Mouse (Mus musculus) MEL (cell line): ENCODE measurements around the gene Tead2. TPM values are rescaled to one million over a fixed set of nuclear protein-coding genes. Genes with fewer than 3 reads are reported as not detected.

Experiments
- DNase-seq: peaks from one replicate; pipeline ENCODE4 v3.0.0; 2011; ENCODE audit warnings: low read depth, low spot score
- H3K27ac ChIP-seq: 2 replicates; pipeline ENCODE4 v1.5.1; 2012; ENCODE audit warnings: low read depth, mild to moderate bottlenecking, control low read depth, low read length, moderate library complexity; ENCODE audit not compliant: control insufficient read depth
- H3K27me3 ChIP-seq, 2 experiments: fragments of 150-350 bp in 1 of 2; sonication (generic) in 1 of 2; 2 replicates each; pipeline ENCODE4 v1.6.1; 2012; ENCODE audit warnings: low read length in 2 of 2, mild to moderate bottlenecking in 2 of 2, improper control_type of control experiment in 1 of 2, moderate library complexity in 1 of 2; ENCODE audit not compliant: insufficient read depth in 2 of 2, control insufficient read depth in 1 of 2
- H3K36me3 ChIP-seq, 2 experiments: 2 replicates each; pipeline ENCODE4 v1.6.1; 2012 to 2014; ENCODE audit warnings: low read length in 2 of 2, improper control_type of control experiment in 1 of 2, inconsistent platforms in 1 of 2, mild to moderate bottlenecking in 1 of 2; ENCODE audit not compliant: insufficient read depth in 2 of 2, control insufficient read depth in 1 of 2
- H3K4me1 ChIP-seq, 2 experiments: fragments of 150-350 bp in 1 of 2; sonication (generic) in 1 of 2; 2 replicates each; pipeline ENCODE4 v1.6.1; 2012; ENCODE audit warnings: low read length in 2 of 2, improper control_type of control experiment in 1 of 2, mild to moderate bottlenecking in 1 of 2; ENCODE audit not compliant: insufficient read depth in 2 of 2, control insufficient read depth in 1 of 2
- H3K4me3 ChIP-seq, 2 experiments: fragments of 150-350 bp in 1 of 2; sonication (generic) in 1 of 2; 2 replicates each; pipeline ENCODE4 v1.5.1; 2012; ENCODE audit warnings: low read depth in 2 of 2, low read length in 2 of 2, mild to moderate bottlenecking in 2 of 2, moderate library complexity in 2 of 2, control low read depth in 1 of 2, improper control_type of control experiment in 1 of 2; ENCODE audit not compliant: control insufficient read depth in 1 of 2, insufficient read depth in 1 of 2
- H3K79me2 ChIP-seq: 2 replicates; pipeline ENCODE4 v1.6.1; 2012; ENCODE audit warnings: mild to moderate bottlenecking, low read length, moderate library complexity; ENCODE audit not compliant: control insufficient read depth, poor library complexity, insufficient read depth
- H3K9ac ChIP-seq: 2 replicates; pipeline ENCODE4 v1.6.1; 2012; ENCODE audit warnings: low read depth, mild to moderate bottlenecking, control low read depth, low read length, moderate library complexity; ENCODE audit not compliant: control insufficient read depth, poor library complexity, severe bottlenecking
- H3K9me3 ChIP-seq: fragments of 150-350 bp; sonication (generic); replicated peaks from 2 replicates; pipeline ENCODE4 v1.6.1; 2012; ENCODE audit warnings: mild to moderate bottlenecking, low read length, improper control_type of control experiment, moderate library complexity; ENCODE audit not compliant: insufficient read depth
- BHLHE40 ChIP-seq: IDR thresholded peaks from 2 replicates; pipeline ENCODE4 v1.6.1; 2012; ENCODE audit warnings: low read depth, mild to moderate bottlenecking, inconsistent platforms, low read length, improper control_type of control experiment, borderline replicate concordance
- CTCF ChIP-seq, 3 experiments: IDR thresholded peaks in 2 of 3; conservative IDR thresholded peaks in 1 of 3; 2 replicates each; pipeline ENCODE4 v1.5.1; 2011 to 2012; ENCODE audit warnings: low read length in 3 of 3, low read depth in 2 of 3, mild to moderate bottlenecking in 2 of 3, improper control_type of control experiment in 1 of 3, inconsistent platforms in 1 of 3, mixed read lengths in 1 of 3, moderate library complexity in 1 of 3; ENCODE audit not compliant: control insufficient read depth in 1 of 3, insufficient read depth in 1 of 3, poor library complexity in 1 of 3, severe bottlenecking in 1 of 3
- E2F4 ChIP-seq: IDR thresholded peaks from 2 replicates; pipeline ENCODE4 v1.6.1; 2011; ENCODE audit warnings: low read depth, low read length, improper control_type of control experiment, borderline replicate concordance
- ELF1 ChIP-seq: IDR thresholded peaks from 2 replicates; pipeline ENCODE4 v1.6.1; 2014; ENCODE audit warnings: low read depth, mild to moderate bottlenecking, inconsistent platforms, low read length, improper control_type of control experiment, moderate library complexity
- EP300 ChIP-seq, 2 experiments: IDR thresholded peaks; 2 replicates each; pipeline ENCODE4 v1.6.1; 2011; ENCODE audit warnings: improper control_type of control experiment in 2 of 2, low read length in 2 of 2, low read depth in 1 of 2, mild to moderate bottlenecking in 1 of 2
- GABPA ChIP-seq: IDR thresholded peaks from 2 replicates; pipeline ENCODE4 v1.6.1; 2012; ENCODE audit warnings: low read depth, mild to moderate bottlenecking, inconsistent platforms, low read length, improper control_type of control experiment, moderate library complexity
- GATA1 ChIP-seq: IDR thresholded peaks from 2 replicates; pipeline ENCODE4 v1.6.1; 2011; ENCODE audit warnings: low read depth, low read length, improper control_type of control experiment
- HCFC1 ChIP-seq: IDR thresholded peaks from 2 replicates; pipeline ENCODE4 v1.6.1; 2012; ENCODE audit warnings: low read depth, mild to moderate bottlenecking, inconsistent platforms, low read length, improper control_type of control experiment, moderate library complexity
- MAX ChIP-seq: IDR thresholded peaks from 2 replicates; pipeline ENCODE4 v1.6.1; 2011; ENCODE audit warnings: low read length, improper control_type of control experiment
- MEF2A ChIP-seq: IDR thresholded peaks from 2 replicates; pipeline ENCODE4 v1.6.1; 2014; ENCODE audit warnings: low read depth, mild to moderate bottlenecking, inconsistent platforms, low read length, improper control_type of control experiment; ENCODE audit not compliant: poor library complexity, insufficient replicate concordance, severe bottlenecking; ENCODE audit errors: extremely low read depth
- MXI1 ChIP-seq: IDR thresholded peaks from 2 replicates; pipeline ENCODE4 v1.6.1; 2011; ENCODE audit warnings: mild to moderate bottlenecking, low read depth, low read length, improper control_type of control experiment
- MYB ChIP-seq: IDR thresholded peaks from 2 replicates; pipeline ENCODE4 v1.6.1; 2011; ENCODE audit warnings: mild to moderate bottlenecking, low read depth, low read length, improper control_type of control experiment
- MYC ChIP-seq: IDR thresholded peaks from 2 replicates; pipeline ENCODE4 v1.6.1; 2011; ENCODE audit warnings: low read depth, mild to moderate bottlenecking, low read length, improper control_type of control experiment, moderate library complexity
- NELFE ChIP-seq: IDR thresholded peaks from 2 replicates; pipeline ENCODE4 v1.6.1; 2011; ENCODE audit warnings: low read depth, low read length, improper control_type of control experiment
- POLR2A ChIP-seq, 2 experiments: IDR thresholded peaks; 2 replicates each; pipeline ENCODE4 v1.6.1; 2011 to 2012; ENCODE audit warnings: low read length in 2 of 2, mild to moderate bottlenecking in 2 of 2, control low read depth in 1 of 2, improper control_type of control experiment in 1 of 2, low read depth in 1 of 2, moderate library complexity in 1 of 2; ENCODE audit not compliant: control insufficient read depth in 1 of 2, insufficient read depth in 1 of 2, poor library complexity in 1 of 2
- POLR2AphosphoS2 ChIP-seq: IDR thresholded peaks from 2 replicates; pipeline ENCODE4 v1.6.1; 2011; ENCODE audit warnings: low read length, improper control_type of control experiment
- POLR2AphosphoS5 ChIP-seq: IDR thresholded peaks from 2 replicates; pipeline ENCODE4 v1.6.1; 2012; ENCODE audit warnings: low read depth, borderline replicate concordance, mild to moderate bottlenecking, inconsistent platforms, low read length, moderate library complexity, mixed read lengths
- RAD21 ChIP-seq: IDR thresholded peaks from 2 replicates; pipeline ENCODE4 v1.6.1; 2011; ENCODE audit warnings: mild to moderate bottlenecking, low read depth, low read length, improper control_type of control experiment
- SIN3A ChIP-seq: IDR thresholded peaks from 2 replicates; pipeline ENCODE4 v1.6.1; 2012; ENCODE audit warnings: low read length, improper control_type of control experiment, inconsistent platforms
- SMC3 ChIP-seq: IDR thresholded peaks from 2 replicates; pipeline ENCODE4 v1.6.1; 2011; ENCODE audit warnings: low read depth, low read length, improper control_type of control experiment
- TCF12 ChIP-seq: IDR thresholded peaks from 2 replicates; pipeline ENCODE4 v1.6.1; 2014; ENCODE audit warnings: low read depth, mild to moderate bottlenecking, inconsistent platforms, low read length, improper control_type of control experiment, moderate library complexity
- USF2 ChIP-seq, 2 experiments: IDR thresholded peaks; 2 replicates each; pipeline ENCODE4 v1.6.1; 2011 to 2012; ENCODE audit warnings: improper control_type of control experiment in 2 of 2, low read length in 2 of 2, borderline replicate concordance in 1 of 2, inconsistent platforms in 1 of 2, low read depth in 1 of 2, mild to moderate bottlenecking in 1 of 2; ENCODE audit not compliant: insufficient read depth in 1 of 2
- ZC3H11A ChIP-seq: IDR thresholded peaks from 2 replicates; pipeline ENCODE4 v1.6.1; 2012; ENCODE audit warnings: low read depth, mild to moderate bottlenecking, inconsistent platforms, low read length, improper control_type of control experiment
- ZKSCAN1 ChIP-seq: IDR thresholded peaks from 2 replicates; pipeline ENCODE4 v1.6.1; 2012; ENCODE audit warnings: low read depth, mild to moderate bottlenecking, inconsistent platforms, low read length, improper control_type of control experiment, moderate library complexity
- ZMIZ1 ChIP-seq: IDR thresholded peaks from 2 replicates; pipeline ENCODE4 v1.6.1; 2012; ENCODE audit warnings: low read depth, mild to moderate bottlenecking, inconsistent platforms, low read length, improper control_type of control experiment, moderate library complexity
- polyA plus RNA-seq, 2 experiments: library from polyadenylated mRNA; stranded (reverse) in 1 of 2; unstranded in 1 of 2; fragments of >175 nt in 1 of 2; fragments of >200 nt in 1 of 2; gene quantifications; 2 replicates each; pipeline versions ENCODE4 v1.2.1 to v1.2.4; 2012; ENCODE audit warnings: low replicate concordance in 2 of 2, low read depth in 1 of 2; ENCODE audit not compliant: insufficient read length in 2 of 2, insufficient read depth in 1 of 2, missing spikeins in 1 of 2
- total RNA-seq: library from RNA; depleted of rRNA; stranded (reverse); fragments of 300-350 nt; gene quantifications from 2 replicates; pipeline ENCODE4 v1.2.3, GENCODE M21; 2012

Tead2 gene
- total and polyA plus RNA-seq, 3 experiments = 0.19 to 0.38 TPM; not detected in 1

DNA sequence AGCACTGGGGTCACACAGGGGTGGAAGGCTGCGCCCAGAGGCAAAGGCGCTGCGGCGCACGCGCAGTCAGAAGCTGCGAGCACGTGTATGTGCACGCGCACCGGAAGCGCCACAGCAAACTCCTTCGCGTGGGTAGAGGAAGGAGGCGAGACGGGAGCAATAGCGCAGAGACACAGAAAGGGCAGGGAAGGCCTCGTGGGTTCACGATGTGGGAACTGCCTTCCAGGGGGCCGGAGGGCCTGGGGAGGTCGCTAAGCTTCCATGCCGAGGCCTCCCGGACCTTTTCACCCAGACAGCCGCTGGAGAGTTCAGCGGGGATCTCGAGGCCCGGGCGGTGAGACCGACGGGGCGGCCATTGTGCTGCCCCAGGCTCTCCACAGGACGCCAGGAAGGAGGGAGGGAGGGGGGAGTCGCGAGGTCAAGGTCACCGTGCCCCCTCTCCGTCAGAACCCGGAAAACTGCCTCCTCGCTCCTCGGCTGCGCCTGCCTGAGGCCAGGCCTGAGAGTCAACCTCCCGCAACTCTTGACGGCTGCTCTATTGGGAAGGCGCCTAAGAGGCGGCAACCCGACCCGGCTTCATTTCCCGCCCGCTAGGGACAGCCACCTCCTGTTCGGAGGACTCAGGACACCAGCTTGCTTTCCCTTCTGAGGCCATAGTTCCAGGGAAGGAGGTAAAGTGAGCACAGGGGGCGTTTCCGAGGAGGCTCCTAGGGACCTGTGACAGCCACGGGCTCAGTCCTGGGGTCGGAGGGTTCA, 25.3 kb downstream of the Tead2 start, which contains the start of gene Slc6a16:
Slc6a16 (plus strand) TSS at position 453 of the 756 bp plus-strand sequence.
- Histone ChIP-seq H3K79me2 (peaks cover 4% of the 10 kb centered on the region), H3K4me1 (peaks cover 6 to 22% of the 10 kb centered on the region in 2 experiments), H3K27ac (no peak within 1 kb of the TSS)

DNA sequence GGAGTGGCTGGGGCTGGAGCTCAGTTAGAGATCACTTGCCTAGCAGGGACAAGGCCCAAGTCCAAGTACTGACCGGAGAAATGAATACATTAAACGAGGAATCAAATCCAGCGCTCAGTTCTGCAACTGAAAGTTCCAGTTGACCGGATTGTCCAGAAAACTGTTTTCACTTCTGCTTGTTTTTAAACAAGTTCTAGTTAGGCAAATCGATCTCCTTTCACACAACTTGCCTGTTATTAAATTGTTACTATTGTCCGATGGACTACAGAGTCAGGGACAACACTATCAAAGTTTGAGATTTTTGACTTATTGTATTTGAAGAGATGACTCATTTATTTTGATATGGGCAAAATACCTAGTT, 25.8 kb downstream of the Tead2 start:
- Histone ChIP-seq H3K4me3 (no peak overlapping the region), H3K9ac (no peak overlapping the region), H3K4me1 (peaks cover 6 to 22% of the 10 kb centered on the region in 2 experiments), H3K36me3 (peaks cover 0 to 9% of the 10 kb centered on the region in 2 experiments; a peak in 2 of 4 replicates), H3K27me3 (peaks cover 0 to 10% of the 10 kb centered on the region in 2 experiments; a peak in 3 of 4 replicates), H3K79me2 (peaks cover 4% of the 10 kb centered on the region), H3K27ac (no peak overlapping the region), H3K9me3 (no peaks in the 10 kb centered on the region)
- no peak for DNase-seq
- TF ChIP-seq POLR2AphosphoS5 (no peak), MYC (no peak), TCF12 (no peak), MEF2A (no peak), EP300 (IDR thresholded peaks at IDR 0.05; ENCODE audit: low read depth in 1 of 2, low read length in 2 of 2) (no peak), GATA1 (no peak), ZMIZ1 (no peak), CTCF (IDR thresholded peaks at IDR 0.05 in 2 of 3, conservative IDR thresholded peaks at IDR 0.05 in 1 of 3; ENCODE audit: control insufficient read depth in 1 of 3, insufficient read depth in 1 of 3, low read depth in 2 of 3, low read length in 3 of 3, poor library complexity in 1 of 3, severe bottlenecking in 1 of 3) (no peak), GABPA (no peak), SIN3A (no peak), ZC3H11A (no peak)

More for the DNA sequence above, 25.3 kb downstream of the Tead2 start, which contains the start of gene Slc6a16:
- Histone ChIP-seq H3K9ac (no peak within 1 kb of the TSS), H3K4me3 (no peak within 1 kb of the TSS), H3K27me3 (peaks cover 0 to 8% of the 10 kb centered on the region in 2 experiments; a peak in 3 of 4 replicates), H3K36me3 (peaks cover 0 to 9% of the 10 kb centered on the region in 2 experiments; a peak in 2 of 4 replicates), H3K9me3 (no peaks in the 10 kb centered on the region)
- no peak for DNase-seq
- TF ChIP-seq SMC3 (no peak), MAX (no peak), GATA1 (no peak), MYC (no peak), NELFE (no peak), BHLHE40 (no peak), POLR2A (IDR thresholded peaks at IDR 0.05; ENCODE audit: control insufficient read depth in 1 of 2, insufficient read depth in 1 of 2, low read depth in 1 of 2, low read length in 2 of 2, poor library complexity in 1 of 2) (no peak), ZKSCAN1 (no peak), MEF2A (no peak), MXI1 (no peak), RAD21 (no peak), ELF1 (no peak), MYB (no peak), TCF12 (no peak), E2F4 (no peak), POLR2AphosphoS2 (no peak), GABPA (no peak), HCFC1 (no peak), USF2 (IDR thresholded peaks at IDR 0.05; ENCODE audit: borderline replicate concordance in 1 of 2, insufficient read depth in 1 of 2, low read depth in 1 of 2, low read length in 2 of 2) (no peak)
